Mouse (Mus musculus): ENCODE measurements at regions not wholly inside any gene's neighbourhood (a gene's known extent, or its start where the extent isn't known, plus 50 kb on each side); places are given as distances from the start of the nearest gene placed in this dataset.

- no peaks in the 10 kb centered on the region for H3K36me3 ChIP-seq (replicated peaks; ENCODE audit: insufficient read depth, low read length)
- DNase-seq (no peak), ATAC-seq (no peak)
- H3K4me1 ChIP-seq (ENCODE audit: insufficient read depth), result peaks cover 6% of the 10 kb centered on the region; the same call in 1 of the 2 replicates
- no peak overlapping the region for H3K27ac ChIP-seq (ENCODE audit: low read depth)
- no peak overlapping the region for H3K4me2 ChIP-seq (ENCODE audit: low read depth, low read length)
- no peak overlapping the region for H3K4me3 ChIP-seq (ENCODE audit: low read depth, low read length)
- no peaks in the 10 kb centered on the region for H3K27me3 ChIP-seq (ENCODE audit: insufficient read depth, low read length)
- no peak for TF ChIP-seq CTCF (IDR thresholded peaks at IDR 0.05; ENCODE audit: low read depth)
- no peak for TF ChIP-seq EP300 (IDR thresholded peaks at IDR 0.05; ENCODE audit: low read depth)
- WGBS (ENCODE audit: insufficient replicate concordance), result 71% methylated on average over 5 of the region's 5 CpGs
- H3K9me3 ChIP-seq (ENCODE audit: low read length), result no peaks in the 10 kb centered on the region
- no peak overlapping the region for H3K9ac ChIP-seq (replicated peaks)
These were observed 123.2 kb downstream of the Rpl14 start for GRCm38 (mm10) chr9:120694457-120694856.

GRCm38 (mm10) chr9:120695966-120696365 is 124.7 kb downstream of the Rpl14 start:
- H3K9me3 ChIP-seq (ENCODE audit: low read length), result no peaks in the 10 kb centered on the region
- DNase-seq (no peak), ATAC-seq (no peak)
- no peaks in the 10 kb centered on the region for H3K27me3 ChIP-seq (ENCODE audit: insufficient read depth, low read length)
- H3K36me3 ChIP-seq (replicated peaks; ENCODE audit: insufficient read depth, low read length), result no peaks in the 10 kb centered on the region
- H3K4me1 ChIP-seq (ENCODE audit: insufficient read depth), result peaks cover 6% of the 10 kb centered on the region; the same call in 1 of the 2 replicates
- no peak overlapping the region for H3K27ac ChIP-seq (ENCODE audit: low read depth)
- H3K4me3 ChIP-seq (ENCODE audit: low read depth, low read length), result no peak overlapping the region
- TF ChIP-seq EP300 (IDR thresholded peaks at IDR 0.05; ENCODE audit: low read depth) (no peak), CTCF (IDR thresholded peaks at IDR 0.05; ENCODE audit: low read depth) (no peak)
- H3K4me2 ChIP-seq (ENCODE audit: low read depth, low read length), result no peak overlapping the region
- no peak overlapping the region for H3K9ac ChIP-seq (replicated peaks)
- WGBS (ENCODE audit: insufficient replicate concordance), result 50% methylated on average over 10 of the region's 10 CpGs

GRCm38 (mm10) chr9:120697749-120698148 is 126.5 kb downstream of the Rpl14 start:
- H3K36me3 ChIP-seq (replicated peaks; ENCODE audit: insufficient read depth, low read length), result no peaks in the 10 kb centered on the region
- H3K4me1 ChIP-seq (ENCODE audit: insufficient read depth), result no peaks in the 10 kb centered on the region
- no peak overlapping the region for H3K4me2 ChIP-seq (ENCODE audit: low read depth, low read length)
- DNase-seq (no peak), ATAC-seq (no peak)
- 89% methylated on average over 7 of the region's 7 CpGs for WGBS (ENCODE audit: insufficient replicate concordance)
- no peak overlapping the region for H3K27ac ChIP-seq (ENCODE audit: low read depth)
- no peak overlapping the region for H3K4me3 ChIP-seq (ENCODE audit: low read depth, low read length)
- H3K9ac ChIP-seq (replicated peaks), result no peak overlapping the region
- no peaks in the 10 kb centered on the region for H3K27me3 ChIP-seq (ENCODE audit: insufficient read depth, low read length)
- no peaks in the 10 kb centered on the region for H3K9me3 ChIP-seq (ENCODE audit: low read length)
- no peak for TF ChIP-seq CTCF (IDR thresholded peaks at IDR 0.05; ENCODE audit: low read depth)
- TF ChIP-seq EP300 (IDR thresholded peaks at IDR 0.05; ENCODE audit: low read depth), result no peak

- H3K4me2 ChIP-seq (ENCODE audit: low read depth, low read length), result no peak overlapping the region
- ATAC-seq (no peak), DNase-seq (no peak)
- no peaks in the 10 kb centered on the region for H3K4me1 ChIP-seq (ENCODE audit: insufficient read depth)
- H3K27ac ChIP-seq (ENCODE audit: low read depth), result no peak overlapping the region
- H3K4me3 ChIP-seq (ENCODE audit: low read depth, low read length), result no peak overlapping the region
- H3K36me3 ChIP-seq (replicated peaks; ENCODE audit: insufficient read depth, low read length), result no peaks in the 10 kb centered on the region
- H3K9me3 ChIP-seq (ENCODE audit: low read length), result no peaks in the 10 kb centered on the region
- no peak for TF ChIP-seq CTCF (IDR thresholded peaks at IDR 0.05; ENCODE audit: low read depth)
- TF ChIP-seq EP300 (IDR thresholded peaks at IDR 0.05; ENCODE audit: low read depth), result no peak
- 79% methylated on average over 5 of the region's 5 CpGs for WGBS (ENCODE audit: insufficient replicate concordance)
- no peak overlapping the region for H3K9ac ChIP-seq (replicated peaks)
- no peaks in the 10 kb centered on the region for H3K27me3 ChIP-seq (ENCODE audit: insufficient read depth, low read length)
These were observed 128.5 kb downstream of the Rpl14 start for GRCm38 (mm10) chr9:120699781-120700180.

GRCm38 (mm10) chr9:120702836-120703235 is 131.6 kb downstream of the Rpl14 start:
- Histone ChIP-seq H3K36me3 (replicated peaks; ENCODE audit: insufficient read depth, low read length) (no peaks in the 10 kb centered on the region), H3K9ac (replicated peaks) (no peak overlapping the region), H3K27me3 (ENCODE audit: insufficient read depth, low read length) (no peaks in the 10 kb centered on the region), H3K4me1 (ENCODE audit: insufficient read depth) (no peaks in the 10 kb centered on the region), H3K4me2 (ENCODE audit: low read depth, low read length) (no peak overlapping the region), H3K27ac (ENCODE audit: low read depth) (no peak overlapping the region), H3K4me3 (ENCODE audit: low read depth, low read length) (no peak overlapping the region), H3K9me3 (ENCODE audit: low read length) (no peaks in the 10 kb centered on the region)
- WGBS (ENCODE audit: insufficient replicate concordance), result 52% methylated on average over 7 of the region's 7 CpGs
- TF ChIP-seq CTCF (IDR thresholded peaks at IDR 0.05; ENCODE audit: low read depth), result no peak
- TF ChIP-seq EP300 (IDR thresholded peaks at IDR 0.05; ENCODE audit: low read depth), result no peak
- ATAC-seq, result no peak
- no peak for DNase-seq

- H3K36me3 ChIP-seq (replicated peaks; ENCODE audit: insufficient read depth, low read length), result no peaks in the 10 kb centered on the region
- DNase-seq, result no peak
- H3K9me3 ChIP-seq (ENCODE audit: low read length), result no peaks in the 10 kb centered on the region
- no peak overlapping the region for H3K27ac ChIP-seq (ENCODE audit: low read depth)
- no peak for ATAC-seq
- H3K4me1 ChIP-seq (ENCODE audit: insufficient read depth), result no peaks in the 10 kb centered on the region
- H3K4me2 ChIP-seq (ENCODE audit: low read depth, low read length), result no peak overlapping the region
- 62% methylated on average over 10 of the region's 10 CpGs for WGBS (ENCODE audit: insufficient replicate concordance)
- H3K4me3 ChIP-seq (ENCODE audit: low read depth, low read length), result no peak overlapping the region
- no peak overlapping the region for H3K9ac ChIP-seq (replicated peaks)
- no peak for TF ChIP-seq EP300 (IDR thresholded peaks at IDR 0.05; ENCODE audit: low read depth)
- TF ChIP-seq CTCF (IDR thresholded peaks at IDR 0.05; ENCODE audit: low read depth), result no peak
- H3K27me3 ChIP-seq (ENCODE audit: insufficient read depth, low read length), result no peaks in the 10 kb centered on the region
These were observed 132.2 kb downstream of the Rpl14 start for GRCm38 (mm10) chr9:120703291-120703930.

All from liver, postnatal 0 days (tissue).